Mouse (Mus musculus) heart, postnatal 10 days (tissue): ENCODE results near the gene Wdsub1. TPM values are rescaled to one million over a fixed set of nuclear protein-coding genes. Genes with fewer than 3 reads are reported as not detected.
A peak's percentile ranks its signal among the peaks of the same experiment; 100 is the strongest.

Experiments
- DNase-seq, 2 experiments: peaks; one replicate each; pipeline ENCODE4 v3.0.0; 2021
- intact Hi-C: fragments of 180-260 bp; cut with DNase I; formaldehyde crosslinking; loops from one replicate; pipeline ENCODE4 v1.15.1; 2025
- total RNA-seq, 2 experiments: library from RNA; stranded (reverse); gene quantifications; 2 replicates each; pipeline ENCODE4 v1.2.3; 2021

The Wdsub1 gene
- total RNA-seq, 2 experiments from 2014 or later, result 28.7 to 29.7 TPM

DNA sequence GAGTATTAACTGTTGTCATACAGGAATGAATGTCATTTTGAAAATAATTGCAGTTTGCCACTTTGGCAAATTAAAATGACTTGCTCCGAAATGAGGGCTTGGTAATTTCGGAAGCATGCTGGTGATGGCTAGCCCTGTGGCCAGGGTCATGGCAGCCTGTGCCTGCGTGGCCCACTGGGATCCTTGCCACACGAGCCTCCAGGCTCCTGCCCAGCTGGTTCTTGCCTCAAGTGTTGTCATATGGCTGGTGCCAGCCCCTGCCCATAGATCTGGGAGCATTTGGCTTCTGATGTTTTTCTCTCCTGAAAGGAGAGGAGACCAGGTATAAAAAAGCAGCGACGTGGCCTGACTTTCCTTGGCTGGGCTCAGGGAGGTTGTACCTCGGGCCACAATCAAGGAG, 72.4 kb downstream of the Wdsub1 start:
- peak; percentile 34 to 48 for DNase-seq
- intact Hi-C loops, result no loop called here

- intact Hi-C loops, result no loop called here
- DNase-seq, result no peak
These were observed 73.8 kb downstream of the Wdsub1 start for GRCm38 (mm10) chr2:59808608-59809007.

- DNase-seq, result no peak
- intact Hi-C loops, result no loop called here
These were observed 76.4 kb downstream of the Wdsub1 start for GRCm38 (mm10) chr2:59806038-59806437.

- no peak for DNase-seq
- intact Hi-C loops, result no loop called here
These were observed 76.8 kb downstream of the Wdsub1 start for GRCm38 (mm10) chr2:59805595-59805994.

DNA sequence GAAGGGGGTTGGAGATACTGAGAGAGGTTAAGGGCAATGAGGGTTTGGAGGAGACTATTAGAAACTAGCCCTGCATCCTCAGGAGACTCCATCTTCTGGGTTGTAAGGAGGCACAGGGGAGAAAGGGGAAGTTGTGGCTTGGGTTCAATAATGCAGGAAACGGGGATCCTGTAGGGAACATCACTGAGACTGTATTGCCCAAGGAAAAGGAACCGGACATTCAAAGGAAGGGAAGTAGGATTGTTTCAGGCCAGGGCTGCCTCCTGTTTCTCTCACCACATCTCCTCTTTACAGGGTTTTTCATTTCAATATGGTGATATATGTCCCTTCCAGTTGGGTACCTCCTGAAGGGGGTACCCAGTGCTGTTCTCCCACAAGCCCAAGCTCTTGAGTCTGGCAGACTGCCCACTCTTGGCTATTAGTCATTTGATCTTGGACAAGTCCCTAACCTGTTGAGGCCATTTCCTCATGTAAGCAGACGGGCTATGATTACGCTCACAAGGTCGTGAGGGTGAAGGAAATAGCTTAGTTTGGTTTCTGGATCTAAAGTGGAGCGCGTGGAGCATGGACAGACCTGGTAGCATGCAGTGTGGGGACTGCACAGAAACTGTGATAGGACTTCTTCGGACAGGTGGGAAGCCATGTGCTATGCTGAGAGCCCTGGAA, 79.5 kb downstream of the Wdsub1 start:
- intact Hi-C loops, result no loop called here
- DNase-seq, result no peak
